Mouse (Mus musculus) hindbrain, postnatal 0 days (tissue): ENCODE data around the gene Mindy4. TPM values are rescaled to one million over a fixed set of nuclear protein-coding genes. Genes with fewer than 3 reads are reported as not detected.

Experiments used
- ATAC-seq: fragments of 200-750 bp; cut with Nextera tagmentation; 2 replicates; pipeline ENCODE4 v1.8.0; 2017; ENCODE audit warnings: mild to moderate bottlenecking, moderate TSS enrichment, moderate library complexity
- DNase-seq: peaks from one replicate; pipeline ENCODE4 v3.0.0-alpha.2; 2015; ENCODE audit warnings: low spot score
- H3K27ac ChIP-seq: fragments of 300-500 bp; sonication (generic); 2 replicates; pipeline ENCODE4 v1.5.1; 2014; ENCODE audit warnings: mild to moderate bottlenecking
- H3K27me3 ChIP-seq: fragments of 300-500 bp; sonication (generic); 2 replicates; pipeline ENCODE4 v1.6.1; 2014; ENCODE audit warnings: low read length, mixed read lengths; ENCODE audit not compliant: insufficient read depth
- H3K36me3 ChIP-seq: fragments of 300-500 bp; sonication (generic); 2 replicates; pipeline ENCODE4 v1.6.1; 2014; ENCODE audit warnings: low read length, mixed read lengths; ENCODE audit not compliant: insufficient read depth
- H3K4me1 ChIP-seq: fragments of 300-500 bp; sonication (generic); 2 replicates; pipeline ENCODE4 v1.6.1; 2014; ENCODE audit warnings: antibody characterized with exemption, low read length, mixed read lengths; ENCODE audit not compliant: insufficient read depth
- H3K4me2 ChIP-seq: fragments of 300-500 bp; sonication (generic); 2 replicates; pipeline ENCODE4 v1.6.1; 2014; ENCODE audit warnings: low read depth, mild to moderate bottlenecking, low read length, moderate library complexity, mixed read lengths
- H3K4me3 ChIP-seq: fragments of 300-500 bp; sonication (generic); 2 replicates; pipeline ENCODE4 v1.5.1; 2014; ENCODE audit warnings: low read length
- H3K9ac ChIP-seq: fragments of 300-500 bp; sonication (generic); replicated peaks from 2 replicates; pipeline ENCODE4 v1.6.1; 2014; ENCODE audit warnings: mild to moderate bottlenecking, low read length, moderate library complexity, mixed read lengths
- H3K9me3 ChIP-seq: fragments of 300-500 bp; sonication (generic); 2 replicates; pipeline ENCODE4 v1.6.1; 2016; ENCODE audit warnings: low read length, mixed read lengths
- CTCF ChIP-seq: IDR thresholded peaks from 2 replicates; pipeline ENCODE4 v1.5.1; 2016; ENCODE audit warnings: antibody characterized with exemption, control low read depth, low read depth
- WGBS: fragments of 180-500 bp; shearing (Covaris S2); extraction: QIAGEN DNeasy Blood & Tissue Kit; methylation state at CpG from one replicate; pipeline ENCODE4 v1.1.7; 2014; 5-methylcytosine and 5-hydroxymethylcytosine counted together
- polyA plus RNA-seq: library from polyadenylated mRNA; unstranded; fragments of >200 nt; fragmentation: Nextera tagmentation; extraction: Ambion mirVana; gene quantifications from 2 replicates; pipeline ENCODE4 v1.2.1, GENCODE M21; 2015
- total RNA-seq: library from RNA; depleted of rRNA; stranded (reverse); fragments of >200 nt; gene quantifications from 2 replicates; pipeline ENCODE4 v1.2.3, GENCODE M21; 2014

The Mindy4 gene
- total and polyA plus RNA-seq, 2 experiments from 2014 or later = 8.2 to 11.7 TPM

DNA sequence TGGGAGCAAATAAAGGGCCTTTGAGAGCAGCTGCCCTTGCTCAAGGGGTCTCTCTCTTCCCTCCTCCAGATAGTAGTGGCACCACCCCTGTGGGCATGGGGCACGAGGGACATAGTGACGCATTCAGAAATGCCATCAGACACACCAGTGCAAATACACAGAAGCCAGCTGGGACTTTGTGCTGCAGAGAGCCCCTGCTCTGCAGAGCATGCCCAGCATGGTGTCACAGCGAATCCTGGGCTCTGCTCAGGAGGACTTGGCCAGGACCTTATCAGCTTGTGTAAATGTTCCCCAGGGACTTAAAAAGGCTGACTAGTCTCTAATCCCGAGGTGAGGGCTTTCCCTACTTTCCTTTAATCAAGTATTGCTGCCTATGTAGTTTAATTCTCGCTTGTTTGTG lies 138.5 kb downstream of the Mindy4 start:
- Histone ChIP-seq H3K27me3 (no peaks in the 10 kb centered on the region), H3K27ac (no peak overlapping the region), H3K9ac (no peak overlapping the region), H3K9me3 (no peaks in the 10 kb centered on the region), H3K4me1 (peaks cover 5% of the 10 kb centered on the region; the same call in 1 of the 2 replicates), H3K4me2 (no peak overlapping the region), H3K4me3 (no peak overlapping the region), H3K36me3 (no peaks in the 10 kb centered on the region)
- DNase-seq (no peak), ATAC-seq (no peak)
- 27% methylated on average over 5 of the region's 5 CpGs for WGBS
- no peak for TF ChIP-seq CTCF

DNA sequence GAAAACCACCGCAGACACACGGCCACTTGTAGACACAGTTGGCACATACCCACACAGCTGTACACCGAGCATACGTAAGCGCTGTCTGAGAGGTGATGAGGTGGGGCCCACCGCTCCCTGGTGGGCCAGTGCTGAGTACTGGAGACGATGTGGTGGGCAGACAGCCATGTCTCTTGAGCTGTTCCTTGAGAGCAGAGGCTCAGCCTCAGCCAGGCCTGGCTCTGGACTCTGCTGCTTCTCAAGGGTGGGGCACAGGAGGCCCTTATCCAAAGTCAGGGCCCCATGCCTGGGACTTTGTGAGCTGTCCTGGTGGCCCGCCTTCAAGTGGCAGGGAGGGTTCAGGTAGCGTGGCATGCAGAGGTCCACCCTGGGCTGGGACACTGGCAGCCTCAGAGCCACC lies 139.1 kb downstream of the Mindy4 start:
- Histone ChIP-seq H3K27ac (no peak overlapping the region), H3K4me1 (peaks cover 5% of the 10 kb centered on the region; the same call in 1 of the 2 replicates), H3K4me3 (no peak overlapping the region), H3K4me2 (no peak overlapping the region), H3K36me3 (no peaks in the 10 kb centered on the region), H3K9ac (no peak overlapping the region), H3K27me3 (no peaks in the 10 kb centered on the region), H3K9me3 (no peaks in the 10 kb centered on the region)
- peak; percentile 30 for ATAC-seq
- DNase-seq = peak; percentile 18
- TF ChIP-seq CTCF = no peak
- 50% methylated on average over 9 of the region's 9 CpGs for WGBS

DNA sequence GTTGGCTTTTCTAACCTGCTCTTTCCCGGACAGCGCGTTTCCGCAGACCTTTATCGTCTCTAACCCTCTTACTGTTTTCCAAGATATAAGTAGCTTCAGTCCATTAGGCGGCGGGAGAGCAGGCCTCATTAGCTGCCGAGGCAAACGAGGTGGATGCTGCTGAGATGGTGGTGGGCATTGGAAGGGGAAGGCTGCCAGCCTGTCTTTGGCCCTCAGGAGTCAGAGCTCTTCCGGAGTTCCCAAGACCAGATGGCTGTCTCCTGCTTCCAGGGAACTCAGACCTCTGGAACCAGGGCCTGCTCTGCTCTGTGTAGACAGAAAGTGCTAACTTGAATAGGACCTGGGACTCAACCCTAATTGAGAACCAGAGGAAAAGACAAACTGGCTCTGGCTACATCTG lies 140.3 kb downstream of the Mindy4 start:
- ATAC-seq = no peak
- Histone ChIP-seq H3K9me3 (no peaks in the 10 kb centered on the region), H3K4me1 (peaks cover 5% of the 10 kb centered on the region; the same call in 1 of the 2 replicates), H3K27me3 (no peaks in the 10 kb centered on the region), H3K27ac (no peak overlapping the region), H3K4me2 (no peak overlapping the region), H3K36me3 (no peaks in the 10 kb centered on the region), H3K9ac (no peak overlapping the region), H3K4me3 (no peak overlapping the region)
- peak; percentile 10 for DNase-seq
- 77% methylated on average over 10 of the region's 10 CpGs for WGBS
- TF ChIP-seq CTCF = no peak

DNA sequence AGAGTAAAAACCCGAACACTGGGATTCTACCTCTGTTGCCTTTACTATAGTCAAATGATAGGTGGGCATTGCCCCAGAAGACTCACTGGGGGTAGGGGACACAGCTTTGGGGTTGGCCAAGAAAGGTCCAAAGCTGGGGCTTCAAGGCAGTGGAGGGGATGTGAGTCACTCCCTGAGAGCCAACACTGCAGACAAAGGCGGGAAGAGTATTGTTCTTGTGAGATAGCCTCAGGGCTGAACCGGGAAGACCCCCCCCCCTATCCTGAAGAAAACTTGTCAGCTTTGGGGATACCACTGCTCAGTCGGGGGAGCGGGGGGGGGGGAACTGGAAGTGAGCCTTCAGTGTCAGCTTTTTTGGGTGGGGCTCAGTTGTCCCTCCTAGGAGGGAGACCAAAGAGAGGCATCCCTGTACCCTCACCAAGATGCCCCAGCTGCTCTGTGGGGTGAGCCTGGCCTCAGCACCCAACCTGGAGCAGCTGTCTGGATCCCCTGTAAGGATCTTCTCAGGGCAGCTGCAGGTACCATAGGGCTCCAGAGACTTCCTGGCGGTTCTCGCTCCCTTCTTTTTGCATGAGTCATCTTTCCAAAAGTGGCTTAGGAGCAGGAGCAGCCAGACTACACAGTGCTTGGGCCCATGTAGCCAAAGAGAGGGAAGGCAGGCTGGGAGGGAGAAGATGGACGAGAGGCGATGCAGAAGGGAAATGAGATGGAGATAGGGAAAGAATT lies 141.3 kb downstream of the Mindy4 start:
- Histone ChIP-seq H3K9me3 (no peaks in the 10 kb centered on the region), H3K27me3 (no peaks in the 10 kb centered on the region), H3K4me3 (no peak overlapping the region), H3K9ac (no peak overlapping the region), H3K36me3 (no peaks in the 10 kb centered on the region), H3K27ac (no peak overlapping the region), H3K4me1 (peaks cover 5% of the 10 kb centered on the region; the same call in 1 of the 2 replicates), H3K4me2 (no peak overlapping the region)
- ATAC-seq = no peak
- TF ChIP-seq CTCF = no peak
- WGBS = 85% methylated on average over 9 of the region's 9 CpGs
- no peak for DNase-seq

DNA sequence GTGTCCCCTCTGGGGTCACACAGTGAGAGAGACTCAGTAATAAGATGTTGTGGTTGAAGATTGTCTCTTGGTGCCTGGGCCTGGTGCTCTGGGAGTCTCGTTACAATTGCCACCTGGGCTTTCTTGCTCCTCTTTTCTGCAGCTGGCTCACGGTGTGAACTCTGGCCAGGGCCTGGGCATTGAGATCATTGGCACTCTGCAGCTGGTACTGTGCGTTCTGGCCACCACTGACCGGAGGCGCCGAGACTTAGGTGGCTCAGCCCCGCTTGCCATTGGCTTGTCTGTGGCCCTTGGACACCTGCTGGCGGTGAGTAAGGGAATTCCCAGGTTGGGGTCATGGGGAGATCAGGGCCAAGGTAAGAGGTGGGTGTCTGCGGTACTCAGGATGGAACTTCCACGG lies 142.1 kb downstream of the Mindy4 start:
- 89% methylated on average over 10 of the region's 10 CpGs for WGBS
- Histone ChIP-seq H3K4me2 (no peak overlapping the region), H3K36me3 (no peaks in the 10 kb centered on the region), H3K27me3 (no peaks in the 10 kb centered on the region), H3K9me3 (no peaks in the 10 kb centered on the region), H3K27ac (no peak overlapping the region), H3K4me3 (no peak overlapping the region), H3K9ac (no peak overlapping the region), H3K4me1 (peaks cover 5% of the 10 kb centered on the region; the same call in 1 of the 2 replicates)
- ATAC-seq (no peak), DNase-seq (no peak)
- TF ChIP-seq CTCF = no peak

DNA sequence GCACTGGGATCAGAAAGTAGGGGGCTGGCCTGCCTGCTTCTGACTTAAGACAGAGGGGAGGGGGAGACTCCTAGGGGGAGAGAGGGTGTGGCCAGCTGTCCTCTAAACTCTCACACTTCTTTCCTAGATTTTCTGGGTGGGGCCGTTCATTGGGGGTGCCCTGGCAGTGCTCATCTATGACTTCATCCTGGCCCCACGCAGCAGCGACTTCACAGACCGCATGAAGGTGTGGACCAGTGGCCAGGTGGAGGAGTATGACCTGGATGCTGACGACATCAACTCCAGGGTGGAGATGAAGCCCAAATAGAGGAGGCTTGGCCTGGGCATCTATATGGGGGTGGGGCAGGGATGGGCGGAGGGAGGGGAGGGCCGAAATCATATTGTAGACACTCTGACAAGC lies 143.3 kb downstream of the Mindy4 start:
- no peak for TF ChIP-seq CTCF

DNA sequence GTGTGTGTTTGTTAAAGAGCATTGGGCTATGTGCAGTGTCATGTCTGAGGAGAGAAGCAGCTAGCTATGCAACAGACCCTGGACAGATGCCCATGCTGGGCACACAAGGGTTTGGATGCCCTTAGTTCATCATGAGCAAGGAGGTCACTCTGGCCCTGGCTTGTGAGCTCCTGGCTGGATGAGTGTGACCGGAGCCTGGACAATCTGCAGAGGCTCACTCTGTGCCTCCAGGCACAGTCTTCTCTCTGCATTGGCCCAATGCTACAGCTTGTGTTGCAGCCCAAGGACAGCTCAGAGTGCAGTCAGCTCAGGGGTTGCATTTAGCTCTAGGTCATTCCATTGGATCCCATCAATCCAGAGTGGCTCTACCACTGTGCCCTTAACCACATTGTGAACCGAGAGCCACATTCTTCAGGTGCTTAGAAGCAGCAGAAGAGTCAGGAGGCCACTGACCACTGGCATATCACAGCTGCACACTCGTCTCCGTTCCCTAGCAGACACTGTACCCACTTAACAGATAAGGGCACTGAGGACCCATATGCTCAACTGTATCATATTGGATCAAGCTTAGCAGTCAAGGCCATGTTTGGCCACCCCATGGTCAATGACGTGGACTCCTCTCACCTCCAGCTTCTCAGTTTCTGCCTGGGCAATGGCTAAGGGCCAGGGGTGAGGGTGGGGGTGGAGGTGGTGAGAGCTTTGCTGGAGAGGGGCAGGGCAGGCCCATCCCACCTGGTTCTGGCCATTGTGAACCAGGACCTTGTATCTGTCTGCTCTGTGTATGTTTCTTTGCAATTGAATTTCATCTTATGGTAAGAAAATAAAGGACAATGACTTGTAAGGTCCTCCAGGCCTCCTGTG lies 144.8 kb downstream of the Mindy4 start:
- no peaks in the 10 kb centered on the region for H3K9me3 ChIP-seq
- no peak overlapping the region for H3K4me2 ChIP-seq
- ATAC-seq (no peak), DNase-seq (no peak)
- WGBS = 85% methylated on average over 5 of the region's 5 CpGs
- H3K36me3 ChIP-seq = no peaks in the 10 kb centered on the region
- no peaks in the 10 kb centered on the region for H3K27me3 ChIP-seq
- no peak overlapping the region for H3K4me3 ChIP-seq
- H3K4me1 ChIP-seq = no peaks in the 10 kb centered on the region
- no peak overlapping the region for H3K9ac ChIP-seq
- H3K27ac ChIP-seq = no peak overlapping the region
- no peak for TF ChIP-seq CTCF

More for the DNA sequence above, 143.3 kb downstream of the Mindy4 start:
- Histone ChIP-seq H3K36me3 (no peaks in the 10 kb centered on the region), H3K9ac (no peak overlapping the region), H3K4me3 (no peak overlapping the region), H3K27ac (no peak overlapping the region), H3K27me3 (no peaks in the 10 kb centered on the region), H3K4me2 (no peak overlapping the region), H3K4me1 (peaks cover 5% of the 10 kb centered on the region; the same call in 1 of the 2 replicates), H3K9me3 (no peaks in the 10 kb centered on the region)
- ATAC-seq = no peak
- WGBS = 89% methylated on average over 7 of the region's 7 CpGs
- DNase-seq = no peak
